Mouse (Mus musculus) thymus, adult 2 months (tissue): ENCODE measurements at regions not wholly inside any gene's neighbourhood (a gene's known extent, or its start where the extent isn't known, plus 50 kb on each side); places are given as distances from the start of the nearest gene placed in this dataset.

Experiments
- CTCF ChIP-seq: fragments of 200-500 bp; IDR thresholded peaks from 2 replicates; pipeline ENCODE4 v1.5.1; 2012; ENCODE audit warnings: mild to moderate bottlenecking, control low read depth, low read length, moderate library complexity, borderline replicate concordance; ENCODE audit not compliant: control insufficient read depth, poor library complexity, insufficient read depth; ENCODE audit errors: extremely low read depth
- POLR2A ChIP-seq: fragments of 200-500 bp; IDR thresholded peaks from 2 replicates; pipeline ENCODE4 v1.6.1; 2012; ENCODE audit warnings: mild to moderate bottlenecking, low read length, control low read depth, moderate library complexity; ENCODE audit not compliant: control insufficient read depth, poor library complexity, insufficient read depth; ENCODE audit errors: extremely low read depth

GRCm38 (mm10) chr13:97627247-97627646 is 133.2 kb downstream of the Gm10260 start:
- TF ChIP-seq CTCF, result no peak
- no peak for TF ChIP-seq POLR2A
